15 mouse cellular contexts compared by ENCODE assay signal in the genomic region with DNA sequence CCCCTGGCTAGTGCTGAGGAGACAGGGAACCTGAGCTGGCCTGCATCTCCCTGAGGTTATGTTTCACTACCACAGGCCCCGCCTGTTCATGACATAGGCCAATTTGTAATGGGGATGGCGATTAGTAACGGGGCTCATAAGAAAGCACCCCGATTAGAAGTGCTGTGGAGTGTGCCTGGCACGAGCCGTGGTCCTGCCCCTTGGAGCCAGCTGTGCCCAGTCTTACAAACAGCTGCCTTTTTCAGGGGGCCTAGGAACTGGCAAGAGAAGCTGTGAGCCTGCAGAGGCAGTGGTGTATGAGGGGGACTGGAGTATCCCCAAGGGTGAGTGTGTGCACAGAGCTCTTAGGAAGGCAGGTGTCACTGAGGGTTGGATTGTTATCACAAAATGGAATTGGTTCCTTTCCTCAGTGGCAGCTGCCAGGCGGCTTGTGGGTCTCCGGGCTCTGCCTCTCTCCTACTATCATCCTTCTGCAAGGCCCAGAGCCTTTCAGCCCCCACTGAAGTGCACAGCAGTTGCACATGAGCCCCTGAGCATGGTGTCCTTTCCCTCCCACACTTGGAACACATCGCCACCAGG. TPM values are rescaled to one million over a fixed set of nuclear protein-coding genes. Genes with fewer than 3 reads are reported as not detected.
DNase-seq lines count a peak whose midpoint lies in the region; ATAC-seq lines count a peak whose summit lies in the region.
"Had no signal": no experiment of that assay in that cellular context is flagged by ENCODE, and none has a peak within 500 bp of the region (broad histone marks: within the 10 kb centered on the region; RNA-seq: fewer than 3 reads in every experiment).

No protein-coding gene starts in this region.

- 81% methylated on average over 9 of the region's 9 CpGs for WGBS in heart, embryonic 10.5 days
- WGBS in neural tube, embryonic 13.5 days: 49% methylated on average over 9 of the region's 9 CpGs
- WGBS in neural tube, embryonic 15.5 days: 44% methylated on average over 9 of the region's 9 CpGs
- WGBS in embryonic facial prominence, embryonic 14.5 days: 59% methylated on average over 9 of the region's 9 CpGs
- WGBS in limb, embryonic 10.5 days: 88% methylated on average over 9 of the region's 9 CpGs

- H3K4me3 ChIP-seq in heart, embryonic 10.5 days: no peak overlapping the region
- H3K4me3 ChIP-seq in neural tube, embryonic 13.5 days: no peak overlapping the region
- H3K4me3 ChIP-seq in neural tube, embryonic 15.5 days (replicated peaks): no peak overlapping the region
- no peak overlapping the region for H3K4me3 ChIP-seq in embryonic facial prominence, embryonic 14.5 days (ENCODE audit: low read depth, low read length)
- no peak overlapping the region for H3K4me3 ChIP-seq in limb, embryonic 10.5 days
- H3K4me3 ChIP-seq: heart, embryonic 12.5 days; liver, embryonic 15.5 days; midbrain, embryonic 13.5 days had no signal

- H3K4me2 ChIP-seq in neural tube, embryonic 13.5 days: no peak overlapping the region
- H3K4me2 ChIP-seq in neural tube, embryonic 15.5 days: no peak overlapping the region
- H3K4me2 ChIP-seq in embryonic facial prominence, embryonic 14.5 days (ENCODE audit: low read depth, low read length): no peak overlapping the region
- H3K4me2 ChIP-seq: heart, embryonic 12.5 days; liver, embryonic 15.5 days; midbrain, embryonic 13.5 days had no signal

- peaks cover 6% of the 10 kb centered on the region; the same call in 1 of the 2 replicates for H3K36me3 ChIP-seq in heart, embryonic 10.5 days
- no peaks in the 10 kb centered on the region; the same call in 1 of the 2 replicates for H3K36me3 ChIP-seq in neural tube, embryonic 13.5 days
- no peaks in the 10 kb centered on the region for H3K36me3 ChIP-seq in neural tube, embryonic 15.5 days
- H3K36me3 ChIP-seq in embryonic facial prominence, embryonic 14.5 days (ENCODE audit: control insufficient read depth, insufficient read depth, low read length): no peaks in the 10 kb centered on the region
- peaks cover 19% of the 10 kb centered on the region for H3K36me3 ChIP-seq in limb, embryonic 10.5 days
- H3K36me3 ChIP-seq: G1E; heart, embryonic 12.5 days; liver, embryonic 15.5 days; midbrain, embryonic 13.5 days had no signal

- no peak overlapping the region for H3K9ac ChIP-seq in neural tube, embryonic 13.5 days
- no peak overlapping the region for H3K9ac ChIP-seq in neural tube, embryonic 15.5 days (replicated peaks)
- no peak overlapping the region for H3K9ac ChIP-seq in embryonic facial prominence, embryonic 14.5 days (ENCODE audit: low read depth, low read length)
- H3K9ac ChIP-seq: heart, embryonic 12.5 days; liver, embryonic 15.5 days; midbrain, embryonic 13.5 days had no signal

- no peak overlapping the region; the same call in 1 of the 2 replicates for H3K27ac ChIP-seq in heart, embryonic 10.5 days
- H3K27ac ChIP-seq in neural tube, embryonic 13.5 days (replicated peaks): peak overlapping the region; percentile 52
- no peak overlapping the region for H3K27ac ChIP-seq in neural tube, embryonic 15.5 days (replicated peaks)
- no peak overlapping the region for H3K27ac ChIP-seq in embryonic facial prominence, embryonic 14.5 days (replicated peaks; ENCODE audit: low read depth, low read length)
- H3K27ac ChIP-seq in limb, embryonic 10.5 days: 0 out of 2 replicates have a peak overlapping the region, but pooled peaks have one; percentile 6
- H3K27ac ChIP-seq: liver, embryonic 15.5 days; midbrain, embryonic 13.5 days had no signal

- no peaks in the 10 kb centered on the region for H3K27me3 ChIP-seq in heart, embryonic 10.5 days (ENCODE audit: insufficient read depth, poor library complexity, severe bottlenecking)
- no peaks in the 10 kb centered on the region for H3K27me3 ChIP-seq in neural tube, embryonic 13.5 days
- H3K27me3 ChIP-seq in neural tube, embryonic 15.5 days (replicated peaks): no peaks in the 10 kb centered on the region
- no peaks in the 10 kb centered on the region for H3K27me3 ChIP-seq in embryonic facial prominence, embryonic 14.5 days (replicated peaks; ENCODE audit: control insufficient read depth, insufficient read depth, low read length)
- H3K27me3 ChIP-seq in limb, embryonic 10.5 days (ENCODE audit: low read depth, poor library complexity, severe bottlenecking): no peaks in the 10 kb centered on the region
- H3K27me3 ChIP-seq: heart, embryonic 12.5 days had no signal

- ATAC-seq in neural tube, embryonic 13.5 days (ENCODE audit: low read depth): peak; percentile 46; the same call in 1 of the 2 replicates
- ATAC-seq in neural tube, embryonic 15.5 days (ENCODE audit: low FRiP score): no peak
- peak; percentile 78 for ATAC-seq in embryonic facial prominence, embryonic 14.5 days (ENCODE audit: low read depth)
- ATAC-seq: midbrain, embryonic 13.5 days had no signal

- peaks cover 82% of the 10 kb centered on the region for H3K4me1 ChIP-seq in heart, embryonic 10.5 days
- peaks cover 80% of the 10 kb centered on the region for H3K4me1 ChIP-seq in neural tube, embryonic 13.5 days (replicated peaks)
- peaks cover 43% of the 10 kb centered on the region for H3K4me1 ChIP-seq in neural tube, embryonic 15.5 days
- H3K4me1 ChIP-seq in embryonic facial prominence, embryonic 14.5 days (ENCODE audit: control insufficient read depth, insufficient read depth, low read length): peaks cover 38% of the 10 kb centered on the region
- H3K4me1 ChIP-seq in limb, embryonic 10.5 days: peaks cover 73% of the 10 kb centered on the region
- H3K4me1 ChIP-seq: liver, embryonic 15.5 days had no signal

- H3K9me3 ChIP-seq in heart, embryonic 10.5 days: no peaks in the 10 kb centered on the region
- H3K9me3 ChIP-seq in neural tube, embryonic 13.5 days: no peaks in the 10 kb centered on the region
- no peaks in the 10 kb centered on the region for H3K9me3 ChIP-seq in neural tube, embryonic 15.5 days (replicated peaks)
- no peaks in the 10 kb centered on the region for H3K9me3 ChIP-seq in embryonic facial prominence, embryonic 14.5 days (ENCODE audit: control insufficient read depth, low read length)
- H3K9me3 ChIP-seq in limb, embryonic 10.5 days (replicated peaks): no peaks in the 10 kb centered on the region
- H3K9me3 ChIP-seq: heart, embryonic 12.5 days; liver, embryonic 15.5 days; midbrain, embryonic 13.5 days had no signal

- peak; percentile 85 for DNase-seq in heart, adult 11 months
- DNase-seq in heart, embryonic 10.5 days (ENCODE audit: low spot score): no peak
- peak; percentile 70 for DNase-seq in embryonic facial prominence, embryonic 14.5 days (ENCODE audit: low spot score)
- no peak for DNase-seq in limb, embryonic 10.5 days (ENCODE audit: low spot score)
- no peak for DNase-seq in embryo, embryonic 10 days (ENCODE audit: low spot score)
- DNase-seq: cerebellum, postnatal 14 days; kidney, adult 11 months; retina, postnatal 1 day; thymus, adult 2 months had no signal

RNA-seq across cellular contexts. Expression of a gene that starts 16.4 kb away (rescaled TPM):
- polyA plus RNA-seq in heart, embryonic 10.5 days (2016; fragmentation: Nextera tagmentation; extraction: Ambion mirVana): 23.4 and 28.3 TPM in 2 replicates
- polyA plus RNA-seq in neural tube, embryonic 13.5 days (2015; fragmentation: Nextera tagmentation; extraction: Ambion mirVana): 23.3 and 24.6 TPM in 2 replicates
- polyA plus RNA-seq in neural tube, embryonic 15.5 days (2015; fragmentation: Nextera tagmentation; extraction: Ambion mirVana): 14.2 and 14.4 TPM in 2 replicates
- polyA plus RNA-seq in embryonic facial prominence, embryonic 14.5 days (2014; fragmentation: Nextera tagmentation; extraction: Ambion mirVana): 23.1 and 24.0 TPM in 2 replicates
- 25.9 and 26.9 TPM in 2 replicates for polyA plus RNA-seq in limb, embryonic 10.5 days (2016; fragmentation: Nextera tagmentation; extraction: Ambion mirVana)
- polyA plus RNA-seq: G1E had no signal

Comparison
In these comparisons a context has a peak if more than half of its experiments do, and no peak if none do; other contexts are left out.
1. DNase-seq: peak in heart, adult 11 months (single experiment) and embryonic facial prominence, embryonic 14.5 days (single experiment); none in heart, embryonic 10.5 days (single experiment), limb, embryonic 10.5 days (single experiment) and embryo, embryonic 10 days (single experiment).
2. H3K27ac ChIP-seq: peak in neural tube, embryonic 13.5 days (single experiment) and limb, embryonic 10.5 days (single experiment); none in heart, embryonic 10.5 days (single experiment), neural tube, embryonic 15.5 days (single experiment) and embryonic facial prominence, embryonic 14.5 days (single experiment).